Mouse (Mus musculus): ENCODE results near the gene Dus2.

The Dus2 gene

DNA sequence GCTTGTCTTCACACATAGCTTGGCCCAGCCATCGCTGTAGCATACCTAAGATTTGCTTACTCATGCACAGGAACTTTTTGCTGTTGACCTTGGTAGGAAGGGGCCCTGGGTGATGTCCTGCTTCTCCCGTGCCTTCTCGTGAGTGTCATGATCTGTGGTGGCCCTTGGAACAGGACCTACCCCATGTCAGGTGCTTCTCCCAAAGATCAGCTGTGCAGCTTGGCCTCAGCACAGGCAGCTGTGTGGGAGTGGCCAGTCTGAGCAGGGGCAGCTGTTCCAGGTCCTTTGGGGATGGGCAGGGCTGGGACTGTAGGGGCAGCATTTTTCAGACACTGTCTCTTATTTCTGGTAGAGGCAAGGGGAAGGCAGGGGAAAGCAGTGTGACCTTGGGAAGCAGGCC, 53.0 kb downstream of the Dus2 start:
- no peak for DNase-seq (ENCODE audit: low spot score in 2 of 2)

DNA sequence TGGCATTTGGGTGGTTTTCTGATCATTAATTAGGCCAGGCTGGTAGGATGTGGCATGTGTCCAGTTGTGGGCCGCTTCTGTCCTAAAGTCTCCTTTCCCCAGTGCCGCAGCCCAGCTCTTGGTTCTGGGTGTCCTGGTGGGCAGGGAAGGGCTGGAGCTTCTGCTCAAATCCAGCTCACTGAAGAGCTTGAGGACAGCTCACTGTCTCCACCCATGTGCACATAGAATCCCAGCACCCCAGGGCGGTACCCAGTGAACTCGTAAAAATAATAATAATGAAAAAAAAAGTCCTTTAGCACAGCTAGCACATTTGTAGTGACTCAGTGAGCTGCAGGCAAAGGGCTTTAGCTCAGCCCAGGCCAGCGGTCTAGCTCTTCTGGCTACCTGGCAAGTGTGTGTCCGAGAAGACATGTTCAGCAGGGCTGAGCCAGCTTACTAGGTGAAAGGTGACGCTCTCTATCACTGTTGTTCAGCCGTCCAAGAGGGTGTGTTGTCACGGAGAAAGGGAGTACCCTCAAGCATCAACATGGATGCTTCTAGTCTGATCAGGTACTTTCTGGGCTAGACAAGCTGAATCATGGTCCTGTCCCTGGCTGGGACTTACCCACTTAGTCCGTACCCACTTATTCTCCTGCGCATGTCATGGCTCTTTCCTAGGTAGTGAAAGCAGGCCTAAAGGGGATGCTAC, 55.9 kb downstream of the Dus2 start:
- no peak for DNase-seq (ENCODE audit: low spot score in 2 of 2)

DNA sequence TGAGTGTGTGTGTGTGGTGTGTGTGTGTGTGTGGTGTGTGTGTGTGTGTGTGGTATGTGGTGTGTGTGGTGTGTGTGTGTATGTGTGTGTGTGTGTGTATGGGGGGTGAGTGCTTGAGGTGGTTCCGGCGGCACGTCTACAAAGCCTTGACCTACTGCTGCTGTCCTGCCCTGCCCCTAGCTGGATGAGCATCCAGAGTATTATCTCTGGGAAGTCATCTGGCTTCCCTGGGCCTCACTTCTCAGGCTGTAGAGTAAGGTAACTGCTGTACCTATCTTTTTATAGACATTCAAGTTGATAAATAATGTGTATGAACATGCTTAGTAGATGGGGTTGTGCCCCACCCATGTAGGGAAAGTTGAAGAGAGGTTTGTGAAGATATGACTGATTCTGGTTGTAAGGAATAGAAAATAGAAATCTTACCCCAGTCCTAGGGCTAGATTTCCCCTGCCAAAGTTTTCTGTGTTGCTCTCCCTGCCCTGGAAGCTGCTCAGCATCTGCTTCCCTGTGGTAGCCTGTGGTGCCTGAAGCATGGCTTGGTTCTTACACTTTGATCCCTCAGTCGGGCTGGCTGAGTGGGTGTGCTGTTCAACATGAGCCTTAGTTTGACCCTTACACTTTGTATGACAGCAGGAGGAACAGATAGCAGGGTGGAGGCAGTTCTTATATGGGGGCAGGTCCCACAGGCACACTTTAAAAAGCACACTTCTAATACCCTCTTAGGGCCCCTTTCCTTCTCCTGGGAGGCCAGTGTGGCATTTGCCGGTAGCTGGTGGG, 56.9 kb downstream of the Dus2 start:
- DNase-seq (ENCODE audit: low spot score in 2 of 2) = no peak

DNA sequence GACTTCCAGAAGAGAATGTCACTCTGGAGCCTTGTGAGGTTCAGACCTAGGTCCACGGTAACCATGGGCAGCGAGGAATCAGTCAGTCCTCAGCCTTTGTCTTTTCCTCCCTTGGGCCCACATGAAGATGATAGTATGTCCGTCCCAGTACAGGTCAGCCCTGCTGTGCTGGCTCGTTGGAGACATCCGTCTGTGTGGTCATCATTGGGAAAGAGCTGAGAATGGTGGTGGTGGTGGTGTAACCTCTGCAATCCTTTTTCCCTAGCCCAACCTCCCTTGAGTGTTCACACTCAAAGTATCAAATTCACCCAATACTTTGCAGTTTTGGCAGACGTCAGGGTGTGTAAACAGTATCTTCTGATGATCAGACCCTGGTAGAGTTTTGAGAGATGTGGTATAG, 58.7 kb downstream of the Dus2 start:
- DNase-seq (ENCODE audit: low spot score in 2 of 2) = no peak

DNA sequence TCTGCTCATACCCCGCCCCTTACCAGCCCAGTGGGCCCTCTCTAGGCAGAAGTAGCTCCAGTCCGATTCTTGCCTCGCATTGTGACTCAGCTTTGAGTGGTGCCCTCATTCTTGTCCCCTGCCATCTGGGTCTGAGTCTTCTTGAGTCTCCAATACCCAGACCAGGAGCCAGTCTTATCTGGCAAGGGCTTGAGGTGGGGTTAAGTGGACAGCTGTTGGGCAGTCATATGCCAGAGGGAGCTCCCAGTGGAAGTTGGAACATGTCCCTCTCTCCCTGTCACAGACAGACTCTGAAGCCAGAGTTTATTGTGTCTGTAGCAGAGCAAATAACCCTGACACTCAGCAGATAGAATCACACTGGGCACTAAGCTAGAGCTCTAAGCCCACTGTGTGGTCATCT, 59.9 kb downstream of the Dus2 start:
- DNase-seq (ENCODE audit: low spot score in 2 of 2) = no peak

DNA sequence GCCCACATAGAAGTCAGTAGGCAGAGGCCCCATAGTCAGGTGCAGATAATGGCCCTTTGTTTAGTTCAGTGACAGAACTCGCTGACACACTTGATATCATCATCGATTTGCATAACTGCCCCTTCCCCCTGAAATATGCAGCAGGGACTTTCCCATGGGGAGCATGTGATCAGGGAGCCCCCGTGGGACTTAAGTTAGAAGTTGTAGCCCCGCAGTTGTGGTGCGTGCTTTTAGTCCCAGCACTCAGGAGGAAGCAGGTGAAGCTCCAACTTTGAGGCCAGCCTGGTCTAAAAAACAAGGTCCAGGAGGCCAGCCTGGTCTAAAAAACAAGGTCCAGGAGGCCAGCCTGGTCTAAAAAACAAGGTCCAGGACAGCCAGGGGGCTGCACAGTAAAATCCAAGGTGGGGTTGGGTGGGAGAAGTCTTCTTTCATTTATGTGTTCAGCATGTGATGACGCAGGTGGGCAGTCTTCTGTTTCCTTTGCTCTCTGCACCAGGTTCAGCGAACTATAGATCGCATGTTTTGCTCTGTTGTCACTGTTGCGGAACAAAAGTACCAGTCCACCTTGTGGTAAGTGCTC, 61.5 kb downstream of the Dus2 start:
- no peak for DNase-seq (ENCODE audit: low spot score in 2 of 2)

DNA sequence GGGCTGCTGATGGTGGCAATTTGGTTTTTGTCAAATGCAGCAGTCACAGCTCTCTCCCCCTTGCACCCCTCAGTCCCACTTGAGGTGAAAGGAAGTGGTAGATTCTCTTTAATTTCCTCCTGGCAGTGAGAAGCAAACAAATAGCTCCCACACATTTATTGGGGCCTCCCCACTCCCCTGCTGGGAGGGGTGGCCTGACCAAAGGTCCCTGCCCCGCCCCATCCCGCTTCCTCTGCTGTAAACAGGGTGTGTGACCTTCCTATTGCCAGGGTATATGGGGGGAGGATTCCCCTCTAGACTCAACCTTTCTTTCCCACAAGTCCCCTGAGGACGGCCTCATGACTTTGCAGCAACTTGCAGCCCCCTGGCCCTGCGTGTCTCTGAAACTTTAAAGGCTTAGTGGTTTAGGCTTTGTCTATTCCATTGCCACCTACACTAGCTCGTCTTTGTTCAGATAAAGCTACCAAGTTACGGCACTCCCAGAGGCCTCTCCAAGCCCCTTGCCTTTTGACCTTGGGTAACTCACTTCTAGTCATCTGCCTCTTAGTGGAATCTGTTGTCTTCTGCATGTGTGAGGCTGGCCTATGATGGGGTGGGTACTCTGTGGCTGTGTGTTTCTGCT, 63.2 kb downstream of the Dus2 start:
- no peak for DNase-seq (ENCODE audit: low spot score in 2 of 2)

DNA sequence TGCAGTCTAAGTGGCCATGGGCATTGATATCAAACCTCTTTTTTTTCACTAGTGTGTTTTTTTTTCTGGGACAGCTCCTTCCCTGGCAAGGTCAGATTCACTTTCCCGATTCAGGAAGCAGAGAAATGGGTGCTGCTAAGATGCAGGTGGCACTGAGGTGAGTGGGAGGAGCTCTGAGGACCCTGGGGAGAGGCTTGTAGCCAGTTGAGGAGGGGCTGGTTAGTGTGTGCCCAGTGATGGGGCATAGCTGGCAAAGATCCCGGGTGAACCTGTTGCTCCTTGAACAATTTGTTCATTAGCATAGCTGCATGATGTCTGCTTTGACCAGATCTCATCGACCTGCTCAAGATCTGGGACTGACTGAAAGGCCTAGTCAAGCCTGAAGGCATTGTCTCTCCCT, 63.9 kb downstream of the Dus2 start:
- DNase-seq (ENCODE audit: low spot score in 2 of 2) = no peak

DNA sequence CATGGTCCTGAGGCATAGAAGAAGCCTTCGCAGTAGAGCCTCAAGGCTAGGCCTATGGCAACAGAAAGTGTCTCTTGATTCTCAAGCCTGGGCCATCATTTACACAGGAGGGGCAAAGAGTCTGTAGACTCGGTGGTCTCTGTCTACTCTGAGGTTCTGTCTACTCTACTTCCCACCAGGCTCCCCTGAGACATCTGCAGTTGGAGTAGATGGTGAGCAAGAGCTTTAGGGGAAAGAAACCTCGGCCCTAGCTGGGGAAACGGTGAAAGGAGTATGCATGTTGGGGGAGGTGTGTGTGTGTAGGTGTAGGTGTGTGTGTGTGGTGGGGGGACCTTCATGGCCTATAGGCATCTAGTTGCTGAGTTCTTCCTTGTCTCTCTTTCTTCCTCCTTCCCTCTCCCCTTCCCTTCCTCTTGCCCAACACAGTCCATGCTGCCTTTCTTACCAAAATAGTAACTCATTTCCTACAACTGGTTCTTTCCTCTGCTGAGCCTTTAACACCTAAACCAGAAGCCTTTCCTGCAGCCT, 65.4 kb downstream of the Dus2 start:
- no peak for DNase-seq (ENCODE audit: low spot score in 2 of 2)

DNA sequence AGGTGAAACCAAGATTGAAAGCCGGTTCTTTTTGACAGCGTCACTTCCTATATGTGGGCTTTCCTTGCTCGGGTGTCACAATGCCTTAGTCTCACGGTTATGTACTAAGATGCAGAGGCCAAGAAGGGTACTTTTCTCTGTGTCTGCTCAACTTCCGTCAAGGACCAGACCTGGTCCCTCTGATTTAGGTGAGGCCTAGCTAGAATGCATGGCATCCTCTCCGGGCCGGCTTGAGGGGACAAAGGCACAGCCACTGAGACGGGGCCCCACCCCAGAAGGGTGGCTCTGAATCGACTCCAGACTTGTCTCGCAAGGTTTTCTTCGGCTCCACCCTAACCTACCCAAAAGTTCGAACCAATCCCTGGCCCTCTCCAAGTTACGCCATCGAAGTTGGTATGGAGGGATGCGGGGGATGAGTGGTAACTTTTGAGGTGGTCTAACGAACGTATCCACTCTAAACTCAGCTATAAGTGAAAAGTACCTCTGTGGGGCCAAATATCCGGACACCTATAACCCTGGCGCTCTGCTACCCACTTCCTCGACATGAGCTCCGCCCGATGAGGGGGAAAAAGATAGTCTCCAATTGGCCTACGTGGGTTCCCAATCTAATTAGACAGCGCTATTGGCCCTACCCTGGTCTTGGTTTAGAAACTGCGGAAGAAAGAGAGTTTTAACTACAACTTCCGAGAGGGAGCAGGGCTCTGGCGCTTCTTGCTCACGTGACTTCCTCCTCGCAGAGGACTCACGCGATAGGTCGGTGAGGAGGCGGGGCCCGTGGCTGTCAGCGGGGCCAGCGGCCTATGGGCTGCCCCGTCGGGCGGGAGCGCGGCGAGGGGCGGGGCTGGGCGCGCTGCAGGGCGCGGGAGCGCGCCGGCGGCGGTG, 67.8 kb downstream of the Dus2 start, which contains the start of gene Nfatc3:
TSS of gene Nfatc3 (plus strand) at position 110 of the 882 bp plus-strand sequence.
- DNase-seq (ENCODE audit: low spot score in 2 of 2) = peak; percentile 92 to 93

DNA sequence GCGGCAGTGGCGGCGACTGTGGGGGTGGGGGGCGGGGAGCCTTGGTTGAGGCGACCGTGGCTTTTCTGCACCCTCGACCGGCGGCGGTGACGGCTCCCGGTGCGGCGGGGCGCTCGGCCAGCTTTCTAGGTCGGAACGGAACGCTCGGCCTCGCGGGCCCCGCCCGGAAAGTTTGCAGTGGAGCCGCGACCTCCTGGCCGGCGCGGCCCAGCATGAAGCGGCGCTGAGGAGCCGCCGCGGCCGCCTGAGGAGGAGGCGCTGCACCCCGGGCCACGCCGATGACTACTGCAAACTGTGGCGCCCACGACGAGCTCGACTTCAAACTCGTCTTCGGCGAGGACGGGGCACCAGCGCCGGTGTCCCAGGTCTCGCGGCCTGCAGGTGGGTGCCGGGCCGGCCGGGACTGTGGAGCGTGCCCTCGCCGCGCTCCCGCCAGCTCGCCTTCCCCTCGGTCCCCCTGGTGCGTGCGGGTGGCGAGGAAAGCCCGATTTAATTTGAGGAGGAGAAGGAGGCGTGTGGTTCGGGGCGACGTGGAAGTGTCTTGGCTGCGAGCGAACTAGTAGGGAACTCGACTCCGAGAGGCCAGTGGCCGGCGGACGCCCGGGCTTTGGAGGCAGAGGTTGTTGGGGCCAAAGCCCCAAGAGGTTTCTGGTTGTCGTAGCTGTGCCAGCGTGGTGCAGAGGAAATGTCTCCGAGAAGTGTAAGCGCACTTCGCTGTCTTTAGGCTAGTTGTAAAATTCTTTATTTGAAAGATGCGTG, 68.7 kb downstream of the Dus2 start:
- peak in 1 of 2 experiments; percentile 54 for DNase-seq (ENCODE audit: low spot score in 2 of 2)

DNA sequence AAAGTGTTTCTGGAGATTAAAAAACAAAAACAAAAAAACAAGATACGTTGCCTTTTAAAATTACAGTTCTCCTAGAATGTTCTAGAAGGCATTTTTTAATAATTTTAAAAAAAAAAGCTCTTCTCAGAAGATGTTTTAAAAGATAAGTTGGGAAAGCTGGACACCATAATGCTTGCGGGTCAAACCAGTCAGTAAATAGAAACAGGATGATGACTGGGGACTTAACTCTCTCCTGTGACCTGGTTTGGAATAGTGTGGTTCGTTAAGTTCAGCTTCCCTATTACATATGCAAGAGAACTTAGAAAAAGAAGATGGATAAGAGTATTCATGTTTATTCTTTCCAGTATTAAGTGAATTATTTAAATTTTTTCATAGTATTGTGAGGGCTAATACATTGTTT, 69.4 kb downstream of the Dus2 start:
- no peak for DNase-seq (ENCODE audit: low spot score in 2 of 2)

DNA sequence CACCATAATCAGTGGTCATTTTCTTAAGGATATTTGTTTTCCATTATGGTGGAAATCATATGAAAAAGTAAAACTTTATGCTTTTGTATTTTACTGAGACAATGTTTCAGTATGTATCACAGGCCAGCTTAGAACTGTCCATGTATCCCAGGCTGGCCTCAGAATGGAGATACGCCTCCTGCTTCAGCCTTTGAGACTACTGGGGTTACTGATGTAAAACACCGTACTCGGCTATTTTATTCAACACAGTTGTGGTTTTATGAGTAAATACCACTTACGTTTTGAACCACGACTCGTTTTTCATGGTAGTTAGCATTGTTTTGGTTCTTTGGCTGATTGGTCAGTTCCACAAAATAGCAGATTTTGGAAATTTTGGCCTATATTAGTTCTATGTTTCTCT, 70.5 kb downstream of the Dus2 start:
- DNase-seq (ENCODE audit: low spot score in 2 of 2) = no peak

DNA sequence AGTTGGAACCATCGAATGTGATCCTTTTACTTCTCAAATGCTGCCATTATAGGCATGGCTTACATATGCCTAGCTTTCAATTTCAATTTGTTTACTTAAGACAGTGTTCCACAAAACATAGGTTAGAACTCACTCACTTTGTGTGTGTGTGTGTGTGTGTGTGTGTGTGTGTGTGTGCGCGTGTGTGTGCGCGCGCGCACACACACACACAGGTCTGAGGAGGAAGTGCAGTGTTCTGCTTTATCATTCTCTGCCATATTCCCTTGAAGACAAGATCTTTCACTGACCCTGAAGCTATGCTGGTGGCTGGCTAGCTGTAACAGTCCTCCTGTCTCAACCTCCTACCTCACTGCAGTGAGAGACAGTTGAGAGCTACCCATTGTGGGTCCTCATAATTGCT, 71.9 kb downstream of the Dus2 start:
- DNase-seq (ENCODE audit: low spot score in 2 of 2) = no peak

DNA sequence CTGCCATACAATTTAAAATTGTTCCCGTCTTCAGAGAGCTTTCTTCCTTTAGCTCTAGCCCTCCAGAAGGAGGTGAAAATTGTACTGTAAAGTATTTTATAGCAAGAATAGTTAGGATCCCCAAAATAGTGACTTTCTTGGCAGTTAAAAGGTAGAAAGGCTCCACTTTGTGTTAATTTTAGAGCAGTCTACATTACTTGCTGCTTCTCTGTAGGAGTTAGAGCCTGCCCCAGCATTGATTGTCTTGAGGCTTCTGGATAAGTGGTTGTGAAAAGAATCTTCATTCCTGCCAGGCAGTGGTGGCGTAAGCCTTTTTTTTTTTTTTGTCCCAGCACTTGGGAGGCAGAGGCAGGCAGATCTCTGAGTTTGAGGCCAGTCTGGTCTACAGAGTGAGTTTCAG, 75.6 kb downstream of the Dus2 start:
- no peak for DNase-seq (ENCODE audit: low spot score in 2 of 2)

DNA sequence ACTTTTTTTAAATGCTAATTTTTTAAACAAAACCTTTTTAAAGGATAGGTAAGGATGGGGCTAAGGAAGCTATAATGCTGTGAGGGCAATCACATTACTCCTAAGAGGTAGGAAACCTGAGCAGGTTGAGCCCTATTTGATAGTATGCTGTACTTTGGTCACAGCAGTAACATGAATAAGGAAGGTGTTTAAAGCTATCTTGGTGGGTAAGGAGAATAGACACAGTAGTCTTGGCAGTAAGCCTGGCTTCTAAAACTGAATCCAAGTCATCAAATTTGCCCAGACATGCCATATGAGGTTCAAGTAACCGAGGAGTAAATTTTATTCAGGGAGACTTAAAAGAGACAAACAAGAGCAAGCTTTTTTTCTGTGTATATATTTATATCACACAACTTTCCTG, 78.4 kb downstream of the Dus2 start:
- no peak for DNase-seq (ENCODE audit: low spot score in 2 of 2)

DNA sequence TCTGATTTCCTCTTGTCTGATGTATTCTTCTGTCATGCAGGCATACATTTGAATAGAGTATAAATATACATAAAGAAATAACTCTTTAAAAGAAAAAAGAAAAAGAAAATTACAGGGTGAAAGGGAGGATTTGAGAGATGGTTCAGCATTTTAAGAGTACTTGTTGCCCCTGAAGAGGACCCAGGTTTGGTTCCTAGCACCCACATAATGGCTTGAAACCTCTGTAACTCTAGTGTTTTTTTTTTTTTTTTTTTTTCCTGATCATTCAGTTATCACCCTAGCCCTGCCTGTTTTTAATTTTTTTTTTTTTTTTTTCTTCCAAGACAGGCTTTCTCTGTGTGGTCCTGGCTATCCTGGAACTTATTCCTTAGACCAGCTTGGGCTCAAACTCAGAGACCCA, 81.0 kb downstream of the Dus2 start:
- no peak for DNase-seq (ENCODE audit: low spot score in 2 of 2)

DNA sequence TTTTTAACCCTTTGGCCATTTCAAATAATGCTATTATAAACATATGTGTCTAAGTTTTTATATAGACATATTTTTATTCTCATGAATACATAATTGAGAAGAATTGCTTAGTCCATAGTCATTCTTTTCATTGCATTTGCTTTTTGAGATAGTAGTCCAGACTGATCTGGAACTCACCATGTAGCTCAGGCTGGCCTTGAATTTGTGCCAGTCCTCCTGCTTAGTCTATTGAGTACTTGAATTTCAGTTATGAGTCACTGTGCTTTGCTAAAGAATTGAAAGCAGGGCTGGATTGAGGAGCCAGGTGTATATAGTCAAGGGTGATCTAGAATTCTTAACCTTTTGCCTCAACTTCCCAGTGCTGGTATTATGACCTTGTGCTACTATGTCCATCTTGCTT, 83.1 kb downstream of the Dus2 start:
- DNase-seq (ENCODE audit: low spot score in 2 of 2) = no peak

DNA sequence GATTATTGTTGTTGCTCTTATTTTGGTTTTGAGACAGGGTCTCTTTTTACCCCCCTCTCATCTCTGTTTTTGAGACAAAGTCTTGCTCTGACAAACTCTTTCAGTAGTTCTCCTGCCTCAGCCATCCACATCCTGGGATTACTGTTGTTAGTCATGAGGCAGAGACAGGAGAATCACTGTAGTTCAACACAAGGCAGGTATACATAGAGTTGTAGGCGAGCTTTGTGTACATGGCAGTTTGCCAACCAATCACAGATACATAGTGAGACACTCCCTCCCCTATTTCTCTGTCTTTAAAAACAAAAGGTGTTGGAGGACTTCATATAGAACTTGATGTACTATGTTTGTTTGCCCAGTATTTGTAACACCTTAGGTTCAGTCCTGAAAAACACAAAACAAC, 83.5 kb downstream of the Dus2 start:
- DNase-seq (ENCODE audit: low spot score in 2 of 2) = no peak

DNA sequence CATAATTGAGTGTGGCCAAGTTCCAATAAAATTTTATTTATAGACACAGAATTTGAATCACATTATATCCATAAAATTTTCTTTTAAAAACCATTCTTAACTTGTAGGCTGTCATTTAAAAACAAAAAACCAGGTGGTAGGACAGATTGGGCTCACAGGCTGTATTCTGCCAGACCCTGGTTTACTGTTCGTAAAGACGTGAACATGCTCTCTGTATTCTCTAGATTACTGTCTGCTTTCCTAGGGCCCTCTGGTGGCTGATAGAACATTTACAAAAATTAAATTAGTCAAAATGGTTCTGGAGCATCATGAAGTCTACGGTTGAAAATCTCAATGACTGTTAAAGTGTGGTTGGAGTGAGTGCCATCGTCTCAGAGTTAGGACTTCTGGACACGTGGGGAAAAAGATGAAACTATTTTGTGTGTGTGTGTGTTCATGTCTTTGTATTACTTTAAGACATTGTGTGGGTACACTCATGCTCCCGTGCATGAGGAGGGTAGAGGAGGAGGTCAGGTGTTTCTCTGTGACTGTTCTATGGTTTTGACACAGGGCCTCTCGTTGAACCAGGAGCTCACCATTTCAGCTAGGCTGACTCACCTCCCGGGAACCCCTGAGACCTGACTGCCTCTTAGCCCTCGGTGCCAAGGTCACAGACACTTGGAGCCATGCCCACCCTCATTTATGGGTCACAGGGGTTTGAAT, 84.2 kb downstream of the Dus2 start:
- DNase-seq (ENCODE audit: low spot score in 2 of 2) = no peak

Measured in frontal cortex, postnatal 14 days (tissue).